Mouse (Mus musculus) urinary bladder, postnatal 14 days (tissue): Measurements from ENCODE around the gene Bmp2k.

Experiments used
- DNase-seq: peaks from one replicate; pipeline ENCODE4 v3.0.0; 2021; ENCODE audit warnings: low spot score

Gene Bmp2k

GRCm38 (mm10) chr5:96972474-96973130, 24.9 kb upstream of the Bmp2k start:
- DNase-seq: no peak

GRCm38 (mm10) chr5:96973714-96974113, 23.8 kb upstream of the Bmp2k start:
- no peak for DNase-seq

GRCm38 (mm10) chr5:96974661-96975060, 22.8 kb upstream of the Bmp2k start:
- no peak for DNase-seq

DNA sequence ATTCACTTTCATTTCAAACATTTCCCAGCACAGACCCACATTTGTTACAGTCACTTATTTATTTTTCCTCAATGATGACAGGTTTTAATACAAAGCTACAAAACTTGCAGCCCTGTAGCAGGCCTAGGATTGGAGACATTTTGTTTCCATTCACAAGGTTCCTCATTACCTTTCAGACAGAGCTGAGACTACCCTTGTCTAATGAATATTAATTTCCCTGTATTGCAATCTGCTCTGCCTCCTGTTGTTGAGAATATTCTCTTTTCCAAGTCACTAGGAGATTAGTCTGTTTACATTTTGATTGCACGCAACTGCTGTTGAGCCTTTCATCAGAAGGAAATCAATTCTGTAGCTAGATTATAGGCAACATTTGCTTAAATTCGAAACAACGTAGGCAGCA, 22.4 kb upstream of the Bmp2k start:
- no peak for DNase-seq

- DNase-seq: no peak
Measured at GRCm38 (mm10) chr5:96976150-96976549, 21.3 kb upstream of the Bmp2k start.

DNA sequence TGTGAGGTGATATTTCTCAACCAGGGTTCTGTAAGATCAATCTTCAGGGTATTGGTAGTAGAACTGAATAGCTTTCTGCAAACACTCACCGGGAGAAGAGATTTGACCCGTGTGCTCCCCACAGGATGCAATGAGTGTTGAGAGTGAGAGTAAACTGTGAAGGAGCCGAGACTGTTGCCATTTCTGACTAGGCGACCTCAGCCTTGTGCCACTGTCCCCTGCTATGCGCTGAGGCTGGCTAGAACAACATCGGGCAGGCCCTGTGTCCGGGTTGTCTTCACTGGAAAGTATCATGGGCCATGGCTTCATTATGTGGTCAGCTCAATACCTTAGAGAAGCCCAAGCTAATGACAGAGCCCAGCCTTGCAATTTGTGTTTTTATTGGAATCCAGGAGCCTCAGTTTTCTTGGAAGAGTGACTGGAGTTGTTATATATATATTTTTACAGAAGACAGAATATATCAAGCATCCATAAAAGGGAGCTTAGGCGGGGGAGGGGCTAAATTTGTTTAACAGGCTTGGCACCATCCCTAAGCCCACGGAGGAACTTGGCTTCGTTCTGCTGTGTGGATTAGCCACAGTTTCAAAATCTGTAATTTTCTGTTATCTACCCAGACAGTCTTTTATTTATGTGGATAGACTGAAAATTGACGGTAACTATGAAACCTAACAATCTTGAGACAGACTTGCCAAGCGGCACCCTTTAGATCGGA, 18.0 kb upstream of the Bmp2k start:
- no peak for DNase-seq

- no peak for DNase-seq
Measured at GRCm38 (mm10) chr5:96980008-96980634, 17.4 kb upstream of the Bmp2k start.

DNA sequence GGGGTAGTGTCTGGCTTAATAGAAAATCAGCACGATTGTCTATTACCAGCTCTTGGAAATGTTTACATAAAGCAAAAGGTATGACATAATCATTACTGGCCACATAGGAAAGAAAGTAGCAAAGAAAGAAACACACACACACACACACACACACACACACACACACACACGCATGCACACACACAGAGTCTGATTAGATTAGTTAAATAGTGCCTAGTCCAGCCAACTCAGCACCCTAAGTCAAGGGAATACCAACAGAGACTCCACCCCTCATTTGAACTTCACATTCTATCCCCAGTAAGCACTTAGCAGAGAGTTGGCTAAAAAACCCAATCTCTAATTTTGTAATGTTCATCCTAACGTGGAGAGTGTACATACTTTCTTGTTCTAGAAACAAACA, 15.5 kb upstream of the Bmp2k start:
- no peak for DNase-seq

GRCm38 (mm10) chr5:96983142-96983541, 14.3 kb upstream of the Bmp2k start:
- no peak for DNase-seq

DNA sequence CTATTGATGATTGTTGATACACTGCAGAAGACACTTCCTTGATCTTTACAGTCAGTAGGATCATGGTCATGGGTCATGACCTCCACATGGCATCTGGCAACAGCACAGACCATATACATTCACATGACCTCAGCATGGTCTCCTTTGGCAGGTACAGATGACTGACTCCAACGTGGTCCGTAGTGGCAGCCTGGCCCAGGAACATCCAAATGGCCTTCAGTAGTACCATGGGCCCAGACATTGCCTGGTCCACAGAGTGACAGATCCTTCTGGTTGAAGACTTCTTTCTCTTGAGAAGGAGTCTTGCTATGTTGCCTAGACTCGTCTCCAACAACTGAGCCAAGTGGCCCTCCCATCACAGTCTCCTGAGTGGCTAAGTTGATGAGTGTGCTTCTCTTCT, 10.6 kb upstream of the Bmp2k start:
- no peak for DNase-seq

- no peak for DNase-seq
Measured at GRCm38 (mm10) chr5:96988880-96989279, 8.6 kb upstream of the Bmp2k start.

DNA sequence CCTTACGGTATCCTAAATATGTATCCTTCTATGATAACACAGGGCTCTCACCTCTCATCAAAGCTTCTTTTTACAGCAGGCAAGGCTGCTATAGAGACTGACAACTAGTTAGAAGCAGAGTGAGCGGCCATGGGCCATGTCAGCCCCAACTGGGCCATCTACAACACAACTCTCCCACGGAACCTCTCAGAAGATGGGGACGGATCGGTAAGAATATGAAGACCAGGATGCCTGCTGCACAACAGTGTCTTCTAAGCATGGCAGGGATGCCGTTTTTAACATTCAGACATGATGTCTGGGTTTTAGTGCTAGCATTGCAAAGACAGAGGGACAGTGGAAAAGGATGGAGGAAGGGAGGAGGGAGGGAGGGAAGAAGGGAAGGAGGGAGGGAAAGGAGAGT, 6.3 kb upstream of the Bmp2k start:
- no peak for DNase-seq

DNA sequence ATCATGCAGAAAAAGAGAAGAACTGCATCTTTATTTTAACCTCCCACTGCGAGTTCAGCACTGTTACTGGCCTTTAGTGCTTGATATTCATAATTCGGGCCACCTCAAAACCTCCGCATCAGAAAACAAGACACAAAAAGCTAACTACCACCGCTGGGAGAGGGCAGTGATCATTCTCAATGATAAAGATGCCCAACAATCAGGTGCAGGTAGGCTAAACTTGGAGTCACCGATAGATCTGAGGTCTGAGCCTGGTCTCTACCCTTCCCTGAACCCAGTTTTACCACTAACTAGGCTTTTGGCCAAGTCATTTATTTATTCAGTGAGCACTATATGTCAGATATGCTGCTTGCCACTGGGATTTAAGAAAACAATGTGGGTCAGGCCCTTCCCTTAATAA, 4.8 kb upstream of the Bmp2k start:
- no peak for DNase-seq

DNA sequence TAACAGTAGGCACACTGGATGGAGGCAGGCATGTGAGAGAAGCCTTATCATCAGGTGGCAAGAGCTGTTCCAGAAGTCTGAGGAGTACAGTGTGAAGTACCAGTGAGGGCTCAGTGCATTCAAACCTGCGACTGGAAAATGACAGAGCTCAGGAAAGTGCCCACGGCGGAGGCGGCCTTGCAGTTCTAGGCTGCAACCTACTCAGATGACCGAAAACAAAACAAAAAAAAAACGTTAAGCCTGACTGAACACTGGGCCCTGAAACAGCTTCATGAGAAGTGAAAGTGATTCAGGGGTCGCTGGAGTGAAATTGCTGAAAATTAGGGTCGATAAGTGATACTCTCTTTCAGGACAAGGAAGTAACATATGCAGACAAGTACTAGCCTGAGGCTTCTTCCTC, 4.4 kb upstream of the Bmp2k start:
- no peak for DNase-seq

DNA sequence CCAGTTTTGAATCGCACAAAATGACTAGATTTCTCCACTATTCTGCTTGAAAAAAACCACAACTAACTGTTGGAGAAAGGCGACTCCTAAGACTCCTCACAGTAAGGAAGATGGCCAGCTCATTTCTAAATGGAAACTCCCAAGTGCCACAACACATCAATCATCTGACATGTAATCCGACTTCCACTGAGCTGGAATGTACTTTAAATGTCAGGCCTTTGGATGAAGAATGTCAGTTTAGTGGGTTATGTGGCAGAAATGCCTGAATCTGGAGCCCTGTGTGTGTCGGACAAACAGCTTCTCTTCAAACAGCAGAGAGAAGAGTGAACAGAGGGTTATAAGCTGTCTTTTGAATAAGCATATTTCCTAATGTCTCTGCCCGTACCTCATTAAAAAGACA, 1.7 kb upstream of the Bmp2k start:
- DNase-seq: no peak

DNA sequence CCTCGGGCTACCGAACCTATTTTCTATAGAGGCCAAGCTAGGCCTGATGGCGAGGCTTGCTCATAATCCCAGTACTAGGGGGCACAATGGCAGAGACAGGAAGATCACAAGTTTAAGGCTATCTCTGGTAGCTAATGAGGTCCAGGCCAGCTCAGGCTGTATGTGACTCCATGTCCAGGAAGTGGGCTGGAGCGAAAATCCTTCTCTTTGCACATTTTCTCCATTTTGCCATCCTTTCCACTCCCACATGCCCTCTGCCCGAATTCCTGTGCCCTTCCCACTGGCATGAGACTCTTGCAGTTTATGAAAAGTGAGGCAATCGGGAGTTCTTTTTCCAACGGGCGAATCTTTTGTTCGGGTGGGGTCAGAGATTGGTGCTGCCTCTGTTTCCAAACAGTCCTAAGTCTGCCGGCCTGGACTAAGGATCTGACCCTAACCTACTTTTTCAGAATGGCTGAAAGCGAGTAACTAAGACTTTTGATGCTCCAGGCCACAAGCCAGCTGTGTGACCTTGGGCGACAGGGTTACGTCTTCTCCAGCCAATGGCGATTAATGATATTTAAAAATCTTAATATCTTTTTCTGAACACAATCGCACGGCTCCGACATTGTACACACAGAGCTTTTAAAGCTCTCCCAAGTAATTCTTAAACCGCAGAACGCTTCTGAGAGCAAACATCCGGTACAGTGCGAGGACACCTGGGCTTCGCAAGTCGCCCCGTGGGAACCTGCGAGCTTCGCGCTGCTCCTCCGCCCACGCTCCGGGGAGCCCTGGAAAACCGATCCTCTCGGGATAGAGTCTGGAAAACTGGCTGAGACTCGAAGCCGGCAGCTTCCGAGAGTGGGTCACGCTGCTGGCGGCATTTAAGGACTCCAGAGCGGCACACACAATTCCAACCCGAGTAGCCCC, 834 bp upstream of the Bmp2k start:
- no peak for DNase-seq

- DNase-seq: peak; percentile 47
Measured at GRCm38 (mm10) chr5:96997802-96998565, 495 bp downstream of the Bmp2k start.

DNA sequence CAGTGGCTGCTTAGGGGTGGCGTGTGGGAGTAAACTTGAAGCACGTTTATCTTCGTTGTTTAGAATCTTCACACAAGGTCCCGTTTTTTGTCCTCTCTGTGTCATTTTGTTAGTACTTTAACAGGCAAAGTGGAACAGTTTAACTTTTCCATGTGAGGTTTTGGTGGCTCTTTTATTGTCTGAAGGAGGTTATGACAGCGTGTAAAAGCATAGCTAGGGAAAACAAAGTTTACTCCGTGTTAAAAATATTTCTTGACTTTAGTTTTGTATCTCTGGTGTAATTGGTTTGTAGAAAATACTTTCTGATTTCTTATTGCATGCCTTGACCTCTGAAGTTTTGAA, 1.0 kb downstream of the Bmp2k start:
- no peak for DNase-seq

DNA sequence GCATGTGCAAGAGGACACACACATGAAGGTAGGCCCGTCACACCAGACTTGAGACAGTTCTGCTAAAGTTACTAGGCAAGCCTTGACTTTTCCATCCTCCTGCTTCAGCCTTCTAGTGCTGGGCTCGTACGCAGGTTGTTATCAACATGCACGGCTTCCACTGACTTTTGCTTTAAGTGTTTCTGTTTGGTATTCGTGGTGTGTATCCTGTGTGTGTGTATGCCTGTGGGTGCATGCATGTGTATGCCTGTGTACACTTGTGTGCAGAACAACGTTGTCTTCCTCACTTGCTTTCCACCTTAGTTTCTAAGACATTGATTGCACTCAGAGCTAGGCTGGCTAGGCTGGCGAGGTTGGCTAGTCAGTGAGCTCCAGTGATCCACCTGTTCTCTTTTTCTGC, 2.1 kb downstream of the Bmp2k start:
- DNase-seq: no peak

- no peak for DNase-seq
Measured at GRCm38 (mm10) chr5:97000524-97000923, 3.0 kb downstream of the Bmp2k start.

GRCm38 (mm10) chr5:97001153-97001552, 3.7 kb downstream of the Bmp2k start:
- DNase-seq: no peak

DNA sequence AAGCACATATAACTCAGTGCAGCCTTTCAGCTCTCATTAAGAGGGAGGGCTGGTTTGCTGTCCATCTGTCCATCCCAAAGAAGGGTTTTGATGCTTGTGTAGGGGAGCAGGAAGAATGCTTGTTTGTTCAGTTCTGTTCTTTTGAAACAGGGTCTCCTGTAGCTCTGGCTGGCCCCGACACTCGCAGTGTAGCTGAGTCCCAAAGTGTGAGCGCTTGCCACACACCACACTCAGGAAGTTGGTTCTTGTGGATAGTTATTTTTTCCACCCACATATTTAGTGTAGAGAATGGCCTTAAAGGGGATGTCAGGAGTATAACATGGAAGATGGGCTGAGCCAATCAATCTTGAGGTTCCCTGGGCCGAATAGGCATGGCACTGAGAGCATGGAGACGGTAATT, 4.1 kb downstream of the Bmp2k start:
- DNase-seq: no peak
